Mouse (Mus musculus): ENCODE results near the gene Kif17.
"Not testable (repeated sequence)": the region's sequence is repeated elsewhere in the genome, so short reads cannot be mapped to it uniquely, and the experiment has no call there.

Kif17 gene

GRCm38 (mm10) chr4:138315781-138316180 is 65.5 kb downstream of the Kif17 start:
- no peak for DNase-seq

- no peak for DNase-seq
Measured at GRCm38 (mm10) chr4:138316369-138316768, 66.1 kb downstream of the Kif17 start.

DNA sequence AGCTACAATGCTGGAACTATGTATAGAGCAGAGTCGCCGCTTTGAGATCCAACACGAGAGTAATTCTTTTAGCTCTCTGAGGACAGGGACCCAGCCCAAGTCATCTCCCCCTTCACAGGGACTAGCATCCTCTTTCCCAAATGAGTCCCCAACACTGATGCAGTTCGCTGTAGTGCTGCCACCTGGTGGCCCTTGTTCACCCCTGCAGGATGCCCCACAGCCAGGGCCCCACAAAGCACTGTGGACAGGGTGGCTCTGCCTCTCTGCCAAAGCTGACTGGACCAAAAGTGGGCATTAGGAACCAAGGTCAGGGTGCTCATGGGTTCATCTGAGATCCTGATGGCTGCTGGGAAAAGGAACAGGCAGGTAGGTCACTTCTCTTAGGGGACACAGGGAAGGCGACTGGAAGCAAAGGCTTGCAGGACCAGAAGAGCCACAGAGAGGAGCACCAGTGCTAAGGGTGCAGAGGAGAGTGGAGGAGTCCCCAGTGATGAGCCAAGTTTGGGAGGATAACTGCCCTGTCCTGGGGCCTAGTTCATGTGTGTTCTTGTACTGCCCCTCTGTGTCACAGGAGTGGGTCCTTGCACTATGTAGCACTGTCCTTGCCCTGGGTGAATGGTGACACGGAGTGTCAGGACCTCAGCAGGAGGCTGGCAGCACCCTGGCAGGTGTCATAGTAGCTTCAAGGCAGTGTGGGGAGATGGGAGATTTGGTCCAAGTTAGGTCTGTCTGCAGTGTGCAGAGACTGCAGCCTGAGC is 68.5 kb downstream of the Kif17 start:
- DNase-seq, result no peak

DNA sequence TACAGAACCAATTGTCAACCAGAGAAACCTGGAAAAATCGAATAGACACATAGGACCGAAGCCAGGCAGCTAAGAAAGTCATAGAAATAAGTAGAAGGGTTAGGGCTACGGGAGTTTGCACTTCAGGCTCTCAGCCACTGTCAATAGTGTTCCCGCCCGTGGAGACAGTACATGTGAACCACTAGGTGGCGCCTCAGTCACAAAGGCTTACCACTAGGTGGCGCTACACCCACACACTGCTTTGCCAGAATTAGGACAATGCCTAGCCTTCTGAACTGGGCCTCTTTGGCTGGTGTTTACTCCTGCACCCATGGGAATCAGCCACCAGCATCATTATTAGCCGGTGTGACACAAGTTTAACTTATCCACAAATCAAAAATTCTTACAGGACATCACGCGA is 69.3 kb downstream of the Kif17 start:
- peak; percentile 76 for DNase-seq

DNA sequence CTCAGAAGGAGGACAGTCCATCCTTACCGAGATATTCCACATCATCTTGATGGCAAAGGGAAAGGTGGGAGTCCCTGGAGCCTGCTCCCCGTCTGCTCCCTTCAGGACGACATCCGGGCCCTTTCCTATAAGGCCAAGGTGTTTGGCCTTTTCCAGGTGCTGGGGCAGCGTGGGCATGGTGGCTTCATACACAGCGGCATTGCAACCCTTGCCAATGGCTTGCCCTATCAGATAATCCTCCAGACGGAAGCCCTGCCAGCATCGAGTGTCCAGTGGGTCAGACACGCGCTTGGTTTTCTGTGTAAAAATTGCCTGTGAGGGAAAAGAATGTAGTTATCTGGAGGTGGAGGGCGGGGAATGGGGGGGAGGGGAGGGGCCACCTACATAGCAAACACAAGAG is 70.5 kb downstream of the Kif17 start:
- DNase-seq, result no peak

DNA sequence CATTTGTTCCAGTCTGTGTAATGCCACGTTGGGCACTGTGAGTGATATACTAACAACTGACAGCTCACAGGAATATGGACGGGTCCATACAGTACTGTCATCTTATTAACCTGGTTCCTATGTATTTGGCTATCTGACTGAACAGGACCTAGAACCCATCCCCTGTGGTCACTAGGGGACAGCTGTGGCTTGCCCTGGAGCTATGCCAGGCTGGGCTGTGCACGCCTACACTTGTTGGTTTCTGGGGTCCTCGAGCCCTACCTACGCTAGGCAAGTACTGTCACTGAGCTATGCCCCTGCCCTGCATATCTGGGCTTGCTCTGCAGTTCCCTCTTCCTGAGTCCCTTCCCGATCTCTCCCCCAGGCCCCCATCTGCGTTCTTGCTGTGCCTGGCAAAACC is 71.3 kb downstream of the Kif17 start:
- no peak for DNase-seq

GRCm38 (mm10) chr4:138322692-138323091 is 72.5 kb downstream of the Kif17 start:
- DNase-seq, result no peak

- DNase-seq, result no peak
Measured at GRCm38 (mm10) chr4:138323753-138324152, 73.5 kb downstream of the Kif17 start.

DNA sequence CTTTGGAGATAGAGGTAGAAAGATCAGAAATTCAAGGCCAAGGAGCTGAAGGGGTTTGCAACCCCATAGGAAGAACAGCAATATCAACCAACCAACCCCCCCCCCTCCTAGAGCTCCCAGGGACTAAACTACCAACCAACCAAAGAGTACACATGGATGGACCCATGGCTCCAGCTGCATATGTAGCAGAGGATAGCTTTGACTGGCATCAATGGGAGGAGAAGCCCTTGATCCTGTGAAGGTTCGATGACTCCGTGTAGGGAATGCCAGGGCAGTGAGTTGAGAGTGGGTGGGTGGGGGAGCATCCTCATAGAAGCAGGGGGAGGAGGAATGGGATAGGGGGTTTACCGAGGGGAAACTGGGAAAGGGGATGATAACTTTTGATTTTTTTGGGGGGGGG is 74.2 kb downstream of the Kif17 start:
- DNase-seq, result no peak

- DNase-seq, result peak; percentile 95
Measured at GRCm38 (mm10) chr4:138325466-138326076, 75.3 kb downstream of the Kif17 start.

GRCm38 (mm10) chr4:138326077-138326695 is 76.0 kb downstream of the Kif17 start, which contains the start of gene Pink1:
Gene Pink1, minus strand, starts transcription at chr4:138326307.
- DNase-seq, result peak; percentile 90

DNA sequence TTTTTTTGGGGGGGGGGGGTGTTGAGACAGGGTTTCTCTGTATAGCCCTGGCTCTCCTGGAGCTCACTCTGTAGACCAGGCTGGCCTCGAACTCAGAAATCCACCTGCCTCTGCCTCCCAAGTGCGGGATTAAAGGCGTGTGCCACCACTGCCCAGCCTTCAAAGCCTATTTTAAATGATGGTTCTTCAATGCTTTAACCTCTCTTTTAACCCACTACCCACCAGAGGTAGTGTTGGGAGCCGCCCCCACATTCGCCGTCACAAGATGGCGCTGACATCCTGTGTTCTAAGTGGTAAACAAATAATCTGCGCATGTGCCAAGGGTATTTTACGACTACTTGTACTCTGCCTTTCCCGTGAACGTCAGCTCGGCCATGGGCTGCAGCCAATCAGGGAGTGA is 76.9 kb downstream of the Kif17 start:
- DNase-seq, result not testable (repeated sequence)

DNA sequence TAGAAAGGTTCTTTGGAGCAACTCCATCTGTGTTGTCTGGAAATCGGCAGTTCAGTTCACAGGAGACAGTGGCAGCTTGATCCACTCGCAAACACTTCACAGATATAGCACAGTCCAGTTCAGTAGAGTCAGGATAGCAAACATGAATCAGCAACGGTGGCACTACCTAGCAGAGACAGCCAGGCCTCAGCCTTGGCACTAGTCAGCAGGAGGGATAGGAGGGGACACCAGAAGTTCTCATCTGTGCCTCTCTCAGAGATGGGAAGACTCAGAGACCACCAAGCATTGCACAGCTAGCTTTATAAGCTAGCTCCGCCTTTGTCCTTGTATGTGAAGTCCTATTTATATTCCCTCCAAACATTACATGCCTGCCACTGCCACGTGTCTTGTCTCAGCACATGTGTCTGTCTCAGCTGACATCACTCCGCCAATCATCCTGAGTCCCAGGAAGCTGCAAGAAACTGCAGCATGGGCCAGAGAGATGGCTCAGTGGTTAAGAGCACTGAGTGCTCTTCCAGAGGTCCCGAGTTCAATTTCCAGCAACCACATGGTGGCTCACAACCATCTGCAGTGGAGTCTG is 77.7 kb downstream of the Kif17 start:
- no peak for DNase-seq

DNA sequence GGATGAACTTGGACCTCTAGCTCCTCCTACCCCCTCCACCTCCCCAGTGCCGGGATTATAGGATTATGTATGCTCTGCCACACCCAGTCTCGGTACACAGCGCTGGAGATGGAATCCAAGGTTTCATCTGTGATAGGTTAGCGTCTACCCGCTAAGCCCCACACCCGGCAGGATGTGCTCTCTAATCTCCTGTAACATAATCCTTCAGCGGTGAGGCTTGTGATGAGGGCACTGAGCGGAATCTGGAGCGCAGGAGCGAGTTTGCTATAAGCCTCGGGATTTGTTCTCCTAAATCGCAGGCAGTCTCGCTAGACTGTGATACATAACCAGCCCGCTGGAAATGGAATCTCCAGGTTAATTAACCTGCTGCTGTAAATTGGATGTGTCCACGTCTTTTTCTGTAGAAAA is 80.0 kb downstream of the Kif17 start:
- DNase-seq, result no peak

- no peak for DNase-seq
Measured at GRCm38 (mm10) chr4:138331647-138332046, 81.4 kb downstream of the Kif17 start.

- no peak for DNase-seq
Measured at GRCm38 (mm10) chr4:138333135-138333534, 82.9 kb downstream of the Kif17 start.

DNA sequence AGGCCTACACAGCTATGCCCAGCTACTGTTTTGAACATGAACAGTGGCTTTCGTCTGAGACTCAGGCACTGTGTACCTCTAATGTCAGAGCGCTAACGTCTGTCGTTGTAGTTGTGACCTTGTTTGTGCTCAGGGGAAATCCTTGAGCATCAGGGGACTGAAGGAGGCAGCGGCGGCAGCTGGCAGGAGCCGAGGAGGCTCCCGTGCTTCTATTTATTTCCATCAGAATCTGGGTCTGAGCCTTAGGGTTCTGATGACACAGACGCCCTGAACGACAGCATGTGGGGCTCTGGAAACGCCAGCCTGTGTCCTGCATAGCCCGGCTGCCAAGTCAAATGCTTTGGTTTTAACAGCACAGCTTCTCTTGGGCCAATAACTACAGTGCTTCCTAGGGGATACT is 84.8 kb downstream of the Kif17 start:
- DNase-seq, result no peak

DNA sequence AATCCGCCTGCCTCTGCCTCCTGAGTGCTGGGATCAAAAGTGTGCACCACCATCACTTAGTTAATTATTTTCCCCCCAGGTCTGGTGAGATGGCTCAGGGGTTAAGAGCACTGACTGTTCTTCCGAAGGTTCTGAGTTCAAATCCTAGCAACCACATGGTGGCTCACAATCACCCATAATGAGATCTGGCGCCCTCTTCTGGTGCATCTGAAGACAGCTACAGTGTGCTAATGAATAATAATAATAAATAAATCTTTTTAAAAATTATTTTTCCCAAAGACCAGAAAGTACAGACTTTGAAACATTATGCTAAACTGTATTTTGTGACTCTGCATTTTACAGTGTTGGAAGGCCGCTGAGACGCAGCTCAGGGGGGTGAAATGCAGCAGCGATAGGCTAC is 85.4 kb downstream of the Kif17 start:
- DNase-seq, result no peak

DNA sequence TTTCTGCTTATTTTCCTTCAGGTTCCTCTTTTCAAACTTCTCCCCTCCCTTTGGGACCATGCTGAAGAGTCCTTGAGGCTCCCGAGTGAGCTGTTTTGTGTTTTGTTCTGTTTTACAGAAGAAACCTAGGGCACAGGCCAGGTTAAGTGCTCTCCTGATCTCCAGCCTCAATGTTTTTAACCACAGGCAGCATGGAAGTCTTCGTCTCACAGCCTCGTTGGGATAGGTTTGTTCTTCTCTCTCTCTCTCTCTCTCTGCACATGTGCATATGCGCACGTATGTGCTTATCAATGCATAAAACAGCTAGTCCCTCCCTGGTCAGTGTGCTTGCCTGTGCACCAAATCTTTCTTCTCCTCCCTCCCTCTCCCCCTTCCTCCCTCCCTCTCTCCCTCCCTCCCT is 86.6 kb downstream of the Kif17 start:
- no peak for DNase-seq

DNA sequence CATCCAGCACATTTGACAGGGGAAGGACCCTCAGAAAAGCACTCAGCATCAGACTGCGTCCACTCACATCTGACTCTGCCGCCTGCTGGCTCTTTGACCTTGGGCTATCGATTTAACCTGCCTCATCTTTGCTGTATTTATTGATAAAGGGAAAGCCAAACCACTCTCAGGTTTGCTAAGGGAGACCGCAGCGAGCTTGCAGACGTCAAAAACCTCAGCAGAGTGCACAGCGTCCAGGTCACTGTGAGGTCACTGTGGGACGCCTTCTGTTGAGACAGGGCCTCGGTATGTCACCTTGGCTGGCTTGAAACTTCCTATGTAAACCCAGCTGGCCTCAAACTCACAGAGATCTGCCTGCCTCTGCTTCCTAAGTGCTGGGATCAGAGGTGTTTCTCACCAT is 87.1 kb downstream of the Kif17 start:
- DNase-seq, result no peak

- no peak for DNase-seq
Measured at GRCm38 (mm10) chr4:138339963-138340362, 89.7 kb downstream of the Kif17 start.

DNA sequence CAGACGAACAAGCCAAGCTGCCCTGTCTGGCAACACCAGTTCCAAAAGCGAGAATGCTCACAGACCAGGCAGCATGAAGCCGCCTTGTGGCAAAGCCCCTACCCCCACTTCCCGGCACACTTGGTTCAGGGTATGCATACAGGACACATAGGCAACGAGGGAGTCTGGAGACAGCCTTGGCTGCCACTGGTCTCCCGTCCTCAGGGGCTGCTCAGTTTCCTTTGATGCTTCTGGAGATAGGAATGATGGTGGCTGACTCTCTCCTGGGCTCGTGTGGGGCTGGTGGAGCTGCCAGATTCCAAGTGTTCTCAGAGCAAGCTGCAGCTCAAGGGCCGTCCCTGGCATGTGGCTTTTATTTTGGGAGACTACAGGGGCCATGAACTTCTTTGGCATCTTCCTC is 91.2 kb downstream of the Kif17 start:
- DNase-seq, result no peak

DNA sequence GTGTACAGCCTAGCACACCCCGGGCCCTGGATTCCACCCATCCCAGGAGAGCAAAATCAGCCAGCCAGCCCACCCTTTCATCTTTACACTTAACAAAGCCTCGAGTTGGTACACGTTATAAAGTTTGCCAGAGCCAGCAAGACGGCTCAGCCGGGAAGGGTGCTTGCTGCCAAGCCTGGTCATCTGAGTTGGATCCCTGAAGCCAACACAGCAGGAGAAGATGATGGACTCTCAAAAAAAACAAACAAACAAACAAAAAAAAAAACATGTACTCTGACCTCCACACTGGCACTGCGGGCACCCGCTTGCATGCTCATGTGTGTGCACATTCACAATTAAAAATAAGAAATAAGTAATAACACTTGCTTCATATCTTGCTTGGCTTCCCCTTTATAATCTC is 91.8 kb downstream of the Kif17 start:
- DNase-seq, result no peak

DNA sequence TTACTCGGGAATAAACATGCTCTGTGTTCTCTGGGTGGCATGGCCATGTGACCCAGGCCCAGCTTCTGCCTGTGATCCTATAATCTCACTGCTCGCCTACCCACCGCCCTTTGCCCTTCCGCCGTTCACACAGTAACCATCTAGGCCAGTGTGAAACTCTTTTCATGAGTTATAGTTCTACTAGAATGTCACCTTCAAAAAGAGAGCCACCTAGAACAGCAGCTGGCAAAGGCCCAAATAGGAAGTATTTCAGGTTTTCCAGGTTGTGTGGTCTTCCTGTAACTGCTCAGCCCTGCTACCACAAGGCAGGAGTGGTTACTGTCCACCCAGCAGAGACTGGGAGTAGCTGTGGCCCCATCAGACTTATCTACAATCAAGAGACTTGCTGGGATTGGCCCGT is 92.5 kb downstream of the Kif17 start:
- no peak for DNase-seq
